Mouse (Mus musculus): ENCODE measurements around the gene Exoc3l4.

DNA sequence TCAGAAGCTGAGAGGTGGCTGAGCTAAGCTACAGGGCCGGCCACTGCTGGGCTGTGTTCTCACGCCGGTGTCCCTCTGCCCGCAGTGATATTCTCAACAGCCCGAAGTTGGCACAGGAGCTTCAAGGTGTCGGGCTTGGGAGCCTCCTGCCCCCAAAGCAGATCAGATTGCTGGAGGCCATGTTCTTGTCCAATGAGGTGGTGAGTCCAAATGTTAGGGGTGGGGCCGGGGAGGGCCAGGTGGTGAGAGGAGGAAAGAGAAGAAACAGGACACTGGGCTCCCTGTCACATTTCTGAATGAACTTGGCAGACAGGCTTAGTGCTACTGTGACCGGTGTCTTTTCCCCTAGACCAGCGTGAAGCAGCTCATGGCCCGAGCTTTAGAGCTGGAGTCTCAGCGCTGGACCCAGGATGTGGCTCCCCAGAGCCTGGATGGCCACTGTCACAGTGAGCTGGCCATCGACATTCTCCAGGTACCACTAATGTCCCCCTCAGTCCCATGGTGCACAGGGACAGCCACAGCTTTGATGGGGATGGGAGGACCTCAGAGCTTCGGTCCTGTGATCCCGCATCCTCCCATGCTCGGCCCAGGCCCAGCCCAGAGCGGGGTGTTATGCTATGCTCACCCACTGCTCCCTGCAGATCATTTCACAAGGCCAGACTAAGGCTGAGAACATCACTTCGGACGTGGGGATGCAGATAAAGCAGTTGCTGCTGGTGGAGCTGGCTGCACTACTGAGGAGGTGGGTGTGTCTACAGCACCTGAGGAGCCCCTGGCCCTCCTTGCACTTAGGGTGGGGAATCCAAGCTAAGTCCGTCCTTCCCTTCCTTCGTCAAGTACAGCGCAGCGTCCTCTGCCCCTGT lies 31.3 kb downstream of the Exoc3l4 start:
- TF ChIP-seq CTCF (IDR thresholded peaks at IDR 0.05; ENCODE audit: low read depth) (no peak), EP300 (optimal IDR thresholded peaks at IDR 0.05) (no peak)

Measured in stomach, postnatal 0 days (tissue).